Mouse (Mus musculus) heart, adult 2 months (tissue): ENCODE results near the gene 4932438H23Rik. TPM values are rescaled to one million over a fixed set of nuclear protein-coding genes. Genes with fewer than 3 reads are reported as not detected.
A peak's percentile ranks its signal among the peaks of the same experiment; 100 is the strongest.

ENCODE experiments used
- DNase-seq, 2 experiments: peaks; one replicate each; pipeline ENCODE4 v3.0.0; 2021
- H3K27ac ChIP-seq: fragments of 200-600 bp; 2 replicates; pipeline ENCODE4 v1.8.1; 2022
- H3K27me3 ChIP-seq: fragments of 200-500 bp; 2 replicates; pipeline ENCODE4 v1.6.1; 2012; ENCODE audit warnings: mild to moderate bottlenecking, low read length, inconsistent platforms, mixed read lengths; ENCODE audit not compliant: control insufficient read depth, insufficient read depth
- H3K36me3 ChIP-seq: fragments of 200-500 bp; 2 replicates; pipeline ENCODE4 v1.6.1; 2012; ENCODE audit warnings: low read length, inconsistent platforms; ENCODE audit not compliant: control insufficient read depth, insufficient read depth
- H3K4me1 ChIP-seq: fragments of 200-500 bp; 2 replicates; pipeline ENCODE4 v1.6.1; 2011; ENCODE audit warnings: low read length; ENCODE audit not compliant: control insufficient read depth, insufficient read depth
- H3K4me3 ChIP-seq: fragments of 200-600 bp; 2 replicates; pipeline ENCODE4 v1.8.1; 2022
- H3K79me2 ChIP-seq: fragments of 200-500 bp; replicated peaks from 2 replicates; pipeline ENCODE4 v1.6.1; 2012; ENCODE audit warnings: mild to moderate bottlenecking, inconsistent platforms, low read length, moderate library complexity, mixed read lengths; ENCODE audit not compliant: control insufficient read depth, insufficient read depth
- H3K9ac ChIP-seq: fragments of 200-500 bp; 2 replicates; pipeline ENCODE4 v1.6.1; 2012; ENCODE audit warnings: low read depth, mild to moderate bottlenecking, control low read depth, inconsistent platforms, low read length, mixed read lengths
- CTCF ChIP-seq: fragments of 200-600 bp; IDR thresholded peaks from 2 replicates; pipeline ENCODE4 v1.8.1; 2022; ENCODE audit warnings: antibody characterized with exemption, mild to moderate bottlenecking, moderate library complexity
- EP300 ChIP-seq: fragments of 200-500 bp; IDR thresholded peaks from 2 replicates; pipeline ENCODE4 v1.6.1; 2011; ENCODE audit warnings: low read depth, low read length, control low read depth; ENCODE audit not compliant: insufficient read depth
- POLR2A ChIP-seq: fragments of 200-500 bp; IDR thresholded peaks from 2 replicates; pipeline ENCODE4 v1.6.1; 2011; ENCODE audit warnings: mild to moderate bottlenecking, low read depth, low read length, control low read depth; ENCODE audit not compliant: insufficient read depth
- WGBS: fragments of 180-500 bp; shearing (Covaris S2); methylation state at CpG from one replicate; pipeline ENCODE4 v1.1.7; 2018; 5-methylcytosine and 5-hydroxymethylcytosine counted together
- intact Hi-C: fragments of 180-260 bp; cut with DNase I; formaldehyde crosslinking; loops from one replicate; pipeline ENCODE4 v1.15.1; 2025
- polyA plus RNA-seq: library from polyadenylated mRNA; depleted of rRNA; stranded (reverse); fragments of >200 nt; gene quantifications from 2 replicates; pipeline ENCODE4 v1.2.3, GENCODE M21; 2012; rRNA removed
- total RNA-seq, 2 experiments: library from RNA; stranded (reverse); gene quantifications; 2 replicates each; pipeline ENCODE4 v1.2.3; 2021

The 4932438H23Rik gene
- total and polyA plus RNA-seq, 3 experiments, result 0.06 to 0.14 TPM; not detected in 1

DNA sequence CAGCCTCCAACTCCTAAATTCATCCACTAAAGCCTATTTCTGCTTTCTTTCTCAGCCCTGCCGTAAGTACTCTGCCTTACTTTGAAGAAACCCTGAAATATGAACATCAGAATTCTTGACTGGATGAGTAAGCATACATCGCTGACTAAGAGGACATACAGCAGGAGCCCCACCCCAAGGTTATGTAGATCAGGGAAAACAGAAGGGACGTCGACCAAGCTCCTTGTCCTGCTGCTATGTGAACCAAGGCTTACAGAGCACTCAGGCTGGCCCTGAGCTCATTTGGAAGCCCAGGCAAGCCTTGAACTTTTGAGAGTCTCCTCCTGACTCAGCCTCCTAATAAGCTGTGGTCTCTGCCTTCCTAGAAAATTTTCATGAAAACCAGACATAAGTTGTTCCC, 79.2 kb downstream of the 4932438H23Rik start:
- no peak overlapping the region for H3K4me3 ChIP-seq
- peaks cover 7% of the 10 kb centered on the region for H3K36me3 ChIP-seq
- H3K4me1 ChIP-seq, result no peaks in the 10 kb centered on the region
- no peaks in the 10 kb centered on the region for H3K27me3 ChIP-seq
- H3K79me2 ChIP-seq, result no peaks in the 10 kb centered on the region
- DNase-seq, result no peak
- no peak for TF ChIP-seq POLR2A
- no peak for TF ChIP-seq EP300
- no peak for TF ChIP-seq CTCF
- H3K9ac ChIP-seq, result no peak overlapping the region
- intact Hi-C loops, result no loop called here
- H3K27ac ChIP-seq, result no peak overlapping the region
- 84% methylated on average over 4 of the region's 4 CpGs for WGBS

DNA sequence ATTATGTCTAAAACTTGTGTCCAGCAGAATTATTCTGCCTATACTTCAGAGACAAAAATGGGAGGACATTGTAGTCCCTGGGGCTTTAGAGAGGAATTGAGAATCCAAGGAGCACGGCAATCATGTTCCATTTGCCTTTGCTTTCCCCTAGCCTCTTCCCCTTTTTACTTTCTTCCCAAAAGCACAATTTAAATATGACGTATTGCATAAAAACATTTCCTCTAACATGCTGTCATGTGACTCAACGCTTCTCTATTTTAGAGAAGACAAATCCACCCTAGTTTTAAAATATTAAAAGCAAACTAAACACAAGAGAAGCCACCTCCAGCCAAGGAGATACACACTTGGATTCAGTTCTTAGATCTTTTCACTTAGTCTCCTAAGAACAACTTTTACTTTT, 83.1 kb downstream of the 4932438H23Rik start:
- TF ChIP-seq CTCF (no peak), POLR2A (no peak; the same call in 1 of the 2 replicates), EP300 (no peak)
- Histone ChIP-seq H3K79me2 (peaks cover 2% of the 10 kb centered on the region), H3K27me3 (no peaks in the 10 kb centered on the region), H3K9ac (no peak overlapping the region), H3K4me3 (peak overlapping the region; percentile 99), H3K27ac (peak overlapping the region; percentile 94), H3K4me1 (peaks cover 3% of the 10 kb centered on the region; the same call in 1 of the 2 replicates), H3K36me3 (no peaks in the 10 kb centered on the region)
- no peak for DNase-seq
- intact Hi-C loops, result loop anchor here (1.0 to 5.0 kb wide), 2 partner anchors 31 to 75 kb away; partner anchors contain the start of gene Cfap298
- WGBS, result 16% methylated on average over 3 of the region's 3 CpGs

DNA sequence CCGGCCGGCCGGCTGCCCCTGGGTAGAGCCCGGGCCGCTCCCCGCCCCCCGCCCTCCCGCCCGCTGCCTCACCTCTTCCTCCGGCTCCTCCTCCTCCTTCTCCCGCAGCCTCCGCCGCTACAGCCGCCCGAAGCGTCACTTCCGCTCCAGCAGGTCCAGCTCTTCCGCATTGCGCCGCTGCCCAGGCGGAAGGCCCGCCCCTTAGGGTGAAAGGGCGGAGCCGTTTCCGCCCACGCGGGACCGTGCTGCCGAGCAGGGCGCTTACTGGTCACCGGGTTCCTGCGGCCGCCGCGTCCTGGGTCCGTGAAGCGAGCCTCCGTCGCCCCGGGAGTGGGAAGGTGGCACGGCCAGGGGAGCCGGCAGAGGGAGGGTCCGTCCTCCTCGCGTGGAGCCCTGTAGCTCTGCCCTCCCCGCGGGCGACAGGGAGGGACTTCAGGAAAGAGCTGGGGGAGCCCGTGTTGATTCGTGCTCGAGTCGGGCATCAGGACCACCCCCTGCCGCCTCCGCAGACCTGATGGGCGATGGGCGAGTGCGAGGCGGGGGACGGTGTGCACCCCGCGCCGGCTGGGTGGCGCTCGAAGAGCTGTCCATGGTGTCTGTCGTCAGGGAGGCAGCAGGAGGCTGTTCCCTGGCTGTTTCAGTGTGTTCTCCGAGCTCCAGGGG, 83.8 kb downstream of the 4932438H23Rik start, which contains the start of gene Synj1:
Synj1 (minus strand) TSS at position 288 of the 663 bp plus-strand sequence.
- peaks cover 3% of the 10 kb centered on the region; the same call in 1 of the 2 replicates for H3K4me1 ChIP-seq
- peak within 1 kb of the TSS; percentile 99 for H3K4me3 ChIP-seq
- intact Hi-C loops, result loop anchor here (1.0 to 5.0 kb wide), 2 partner anchors 32 to 74 kb away; partner anchors contain the start of gene Cfap298
- TF ChIP-seq POLR2A (peak; percentile 70), EP300 (peak; percentile 42; the same call in 1 of the 2 replicates), CTCF (no peak)
- peak within 1 kb of the TSS; percentile 94 for H3K27ac ChIP-seq
- no peaks in the 10 kb centered on the region for H3K27me3 ChIP-seq
- H3K9ac ChIP-seq, result peak within 1 kb of the TSS; percentile 94
- H3K36me3 ChIP-seq, result no peaks in the 10 kb centered on the region
- WGBS, result under 1% methylated on average over 66 of the region's 66 CpGs
- H3K79me2 ChIP-seq, result peaks cover 2% of the 10 kb centered on the region
- DNase-seq, result peak; percentile 93 to 95

DNA sequence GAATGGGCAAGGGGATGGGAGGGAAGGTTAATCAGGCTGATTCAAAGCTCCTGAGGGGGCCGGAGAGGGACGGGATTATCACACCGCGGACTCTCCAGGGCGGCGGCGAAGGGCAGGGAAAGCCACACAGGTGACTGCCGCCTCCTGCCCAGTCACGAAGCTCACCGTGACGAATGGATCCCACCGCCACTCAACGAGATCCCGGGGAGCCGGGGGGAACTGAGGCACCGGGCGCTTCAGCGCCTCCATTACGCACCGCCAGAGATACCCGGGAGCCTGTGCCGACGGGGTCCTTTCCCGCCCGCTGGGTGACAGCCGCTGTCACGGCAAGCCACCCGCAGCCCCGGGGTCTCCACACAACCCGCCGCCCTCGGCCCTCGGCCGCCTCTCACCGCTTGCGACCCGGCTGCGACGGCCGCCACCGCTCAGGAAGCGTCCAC, 84.3 kb downstream of the 4932438H23Rik start:
- no peak for DNase-seq
- Histone ChIP-seq H3K9ac (peak overlapping the region; percentile 94), H3K4me3 (peak overlapping the region; percentile 99), H3K4me1 (peaks cover 3% of the 10 kb centered on the region; the same call in 1 of the 2 replicates), H3K79me2 (peaks cover 3% of the 10 kb centered on the region), H3K27me3 (no peaks in the 10 kb centered on the region), H3K27ac (peak overlapping the region; percentile 94), H3K36me3 (no peaks in the 10 kb centered on the region)
- WGBS, result 1% methylated on average over 42 of the region's 42 CpGs
- intact Hi-C loops, result loop anchor here (1.0 to 5.0 kb wide), 2 partner anchors 33 to 73 kb away; partner anchors contain the start of gene Cfap298
- TF ChIP-seq EP300, result no peak
- TF ChIP-seq CTCF, result no peak
- TF ChIP-seq POLR2A, result no peak

DNA sequence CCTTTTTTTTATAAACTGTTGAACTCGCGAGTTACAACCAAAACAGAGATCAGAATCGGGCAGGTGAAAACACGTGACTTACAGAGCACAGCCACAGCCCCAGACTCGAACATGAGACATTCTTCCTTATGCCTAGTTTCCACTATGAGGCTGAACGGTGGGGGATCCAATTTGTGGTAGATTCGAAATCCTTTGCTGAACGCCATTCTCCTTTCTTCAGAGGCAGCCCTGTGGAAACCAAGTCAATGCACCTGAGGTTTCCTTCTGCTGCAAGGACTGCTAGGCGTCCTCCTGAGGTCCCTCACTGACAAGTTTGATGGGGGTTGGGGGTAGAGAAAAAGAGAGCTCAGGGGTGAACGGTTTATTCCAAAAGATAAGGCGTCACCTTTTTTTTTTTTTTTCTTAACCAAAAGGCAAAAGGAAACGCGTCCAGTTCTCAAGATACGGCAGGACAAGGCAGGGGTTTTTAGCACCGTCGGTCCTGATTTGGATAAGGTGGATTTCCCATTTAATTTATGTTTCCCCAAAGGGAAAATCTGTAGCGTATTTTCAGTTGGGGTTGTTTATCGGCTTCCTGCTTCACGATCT, 84.9 kb downstream of the 4932438H23Rik start:
- H3K27me3 ChIP-seq, result no peaks in the 10 kb centered on the region
- H3K4me1 ChIP-seq, result peaks cover 3% of the 10 kb centered on the region; the same call in 1 of the 2 replicates
- DNase-seq, result peak in 1 of 2 experiments; percentile 24
- H3K36me3 ChIP-seq, result no peaks in the 10 kb centered on the region
- peak overlapping the region; percentile 94 for H3K9ac ChIP-seq
- H3K79me2 ChIP-seq, result peaks cover 3% of the 10 kb centered on the region
- H3K27ac ChIP-seq, result peak overlapping the region; percentile 94
- TF ChIP-seq EP300 (no peak), POLR2A (no peak), CTCF (no peak)
- WGBS, result 6% methylated on average over 19 of the region's 19 CpGs
- intact Hi-C loops, result loop anchor here (5.0 kb wide), 1 partner anchor 73 kb away; the partner anchor contains the start of gene Cfap298
- H3K4me3 ChIP-seq, result peak overlapping the region; percentile 99

DNA sequence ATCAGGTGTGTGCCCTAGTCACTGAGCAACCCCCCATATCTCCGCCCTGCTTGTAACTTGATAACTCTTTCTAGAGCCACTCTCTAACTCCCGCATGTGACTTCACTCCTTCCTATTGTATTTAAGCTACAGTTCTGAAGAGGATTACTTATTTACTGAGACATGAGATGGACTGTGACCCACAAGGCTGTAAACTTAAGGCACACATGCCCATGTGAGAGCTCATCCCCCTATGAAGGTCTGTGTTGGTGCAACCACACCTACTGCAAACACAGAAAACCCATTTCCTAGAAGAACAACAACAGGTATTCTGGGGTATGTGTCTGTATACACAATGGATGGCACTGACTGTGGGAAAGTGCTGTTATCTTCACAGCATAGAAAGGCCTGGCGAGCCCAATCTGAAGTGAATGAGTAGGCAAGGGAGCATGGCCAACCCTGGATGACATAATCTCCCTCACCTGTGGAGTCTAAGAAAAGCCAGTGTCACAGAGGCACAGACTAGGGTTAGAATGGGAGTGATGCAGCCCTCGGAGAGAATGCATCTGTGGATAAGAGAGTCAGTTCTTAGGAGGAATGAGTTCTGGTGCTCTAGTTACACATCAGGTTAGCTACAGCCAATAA, 89.9 kb downstream of the 4932438H23Rik start:
- no peak overlapping the region for H3K4me3 ChIP-seq
- 85% methylated on average over 4 of the region's 4 CpGs for whole genome bisulfite sequencing
- no peak overlapping the region for H3K9ac ChIP-seq
- intact Hi-C loops, result no loop called here
- peaks cover 7% of the 10 kb centered on the region for H3K4me1 ChIP-seq
- 0 out of 2 replicates have a peak, but pooled peaks cover 2% of the 10 kb centered on the region for H3K36me3 ChIP-seq
- no peak for DNase-seq
- peaks cover 4% of the 10 kb centered on the region for H3K79me2 ChIP-seq
- no peaks in the 10 kb centered on the region for H3K27me3 ChIP-seq
- H3K27ac ChIP-seq, result no peak overlapping the region
- TF ChIP-seq EP300, result no peak
- TF ChIP-seq POLR2A, result no peak
- TF ChIP-seq CTCF, result no peak

Other genes starting within 250 kb of the 4932438H23Rik start
- 10 to 100 TPM; 24.2 to 27.5 TPM for gene Cfap298, start 160.0 kb downstream of the 4932438H23Rik start, total RNA-seq
- 8.2 TPM in 2 replicates for gene Cfap298, start 160.0 kb downstream of the 4932438H23Rik start, polyA plus RNA-seq
- 10 to 100 TPM; 28.7 to 28.9 TPM for gene Synj1, start 83.8 kb downstream of the 4932438H23Rik start, total RNA-seq
- 21.2 and 23.4 TPM in 2 replicates for gene Synj1, start 83.8 kb downstream of the 4932438H23Rik start, polyA plus RNA-seq
- 10 to 100 TPM; 11.6 to 12.0 TPM for gene Paxbp1, start 50.6 kb downstream of the 4932438H23Rik start, total RNA-seq
- 10.2 and 27.2 TPM in 2 replicates for gene Paxbp1, start 50.6 kb downstream of the 4932438H23Rik start, polyA plus RNA-seq
- not detected for gene Olig2, start 130.3 kb upstream of the 4932438H23Rik start, total RNA-seq
- gene Olig2, start 130.3 kb upstream of the 4932438H23Rik start, polyA plus RNA-seq, result not detected in 2 replicates
- not detected for gene Olig1, start 174.7 kb upstream of the 4932438H23Rik start, total RNA-seq
- 0.12 and 0.25 TPM in 2 replicates for gene Olig1, start 174.7 kb upstream of the 4932438H23Rik start, polyA plus RNA-seq